Mouse (Mus musculus) olfactory bulb, adult 2 months (tissue): Measurements from ENCODE around the gene Fut1.

Source experiments
- CTCF ChIP-seq: fragments of 200-500 bp; IDR thresholded peaks from 2 replicates; pipeline ENCODE4 v1.5.1; 2012; ENCODE audit warnings: low read depth, mild to moderate bottlenecking, low read length, moderate library complexity; ENCODE audit not compliant: insufficient read depth
- POLR2A ChIP-seq: fragments of 200-500 bp; IDR thresholded peaks from 2 replicates; pipeline ENCODE4 v1.6.1; 2012; ENCODE audit warnings: mild to moderate bottlenecking, low read depth, low read length, moderate library complexity; ENCODE audit not compliant: insufficient read depth

DNA sequence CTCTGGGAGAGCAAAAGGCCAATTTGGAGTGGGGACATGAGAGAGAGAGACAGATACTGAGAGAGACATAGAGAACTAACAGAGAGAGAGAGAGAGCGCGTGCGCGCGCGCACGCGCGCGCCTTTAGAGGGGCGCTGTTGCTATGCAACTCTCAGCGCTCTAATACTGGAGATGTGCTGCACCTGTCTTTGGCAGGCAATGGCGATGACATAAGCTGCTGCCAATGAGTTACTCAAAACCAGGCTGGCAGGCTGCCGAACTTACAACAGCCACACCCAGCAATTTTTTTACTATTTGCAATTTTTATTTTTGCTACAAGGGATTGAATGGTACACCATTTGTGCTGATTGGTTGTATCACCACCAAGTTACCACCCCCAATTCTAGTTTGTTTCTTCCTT, 50.7 kb downstream of the Fut1 start:
- TF ChIP-seq CTCF, result no peak
- TF ChIP-seq POLR2A, result no peak
